In genomic region chr1:93238201-93238600, GRCm38 (mm10) we compare ENCODE assay signal across 9 mouse cellular contexts. TPM values are rescaled to one million over a fixed set of nuclear protein-coding genes. Genes with fewer than 3 reads are reported as not detected.
DNase-seq lines count a peak whose midpoint lies in the region; ATAC-seq and TF ChIP-seq lines count a peak whose summit lies in the region.
"Had no signal": no experiment of that assay in that cellular context is flagged by ENCODE, and none has a peak within 500 bp of the region (broad histone marks: within the 10 kb centered on the region; RNA-seq: fewer than 3 reads in every experiment).

No protein-coding gene starts in this region.

- no peaks in the 10 kb centered on the region for H3K36me3 ChIP-seq in heart, postnatal 0 days (replicated peaks; ENCODE audit: control insufficient read depth, insufficient read depth, low read length)
- H3K36me3 ChIP-seq in kidney, postnatal 0 days (ENCODE audit: insufficient read depth, low read length), result no peaks in the 10 kb centered on the region
- H3K36me3 ChIP-seq: forebrain, embryonic 10.5 days had no signal

- peak; percentile 47 for TF ChIP-seq CTCF in heart, postnatal 0 days (IDR thresholded peaks at IDR 0.05; ENCODE audit: low read depth)
- TF ChIP-seq CTCF in kidney, postnatal 0 days (IDR thresholded peaks at IDR 0.05; ENCODE audit: low read depth), result peak; percentile 73

- H3K4me3 ChIP-seq in heart, postnatal 0 days (ENCODE audit: low read depth, low read length), result no peak overlapping the region
- no peak overlapping the region for H3K4me3 ChIP-seq in kidney, postnatal 0 days (replicated peaks; ENCODE audit: low read depth, low read length)
- H3K4me3 ChIP-seq: forebrain, embryonic 10.5 days had no signal

- H3K9ac ChIP-seq in heart, postnatal 0 days (replicated peaks; ENCODE audit: low read depth, low read length), result no peak overlapping the region
- H3K9ac ChIP-seq in kidney, postnatal 0 days (ENCODE audit: low read depth, low read length), result no peak overlapping the region

- H3K9me3 ChIP-seq in heart, postnatal 0 days (replicated peaks; ENCODE audit: control insufficient read depth, low read length), result no peaks in the 10 kb centered on the region
- H3K9me3 ChIP-seq in kidney, postnatal 0 days (replicated peaks; ENCODE audit: low read length), result no peaks in the 10 kb centered on the region
- H3K9me3 ChIP-seq: forebrain, embryonic 10.5 days had no signal

- 0 out of 2 replicates have a peak, but pooled peaks cover 10% of the 10 kb centered on the region for H3K4me1 ChIP-seq in heart, postnatal 0 days (ENCODE audit: control insufficient read depth, insufficient read depth)
- peaks cover 16% of the 10 kb centered on the region for H3K4me1 ChIP-seq in kidney, postnatal 0 days (replicated peaks; ENCODE audit: insufficient read depth, low read length)

- ATAC-seq in heart, postnatal 0 days (ENCODE audit: insufficient read depth, low read depth), result no peak
- ATAC-seq in kidney, postnatal 0 days (replicated peaks; ENCODE audit: low FRiP score, low read depth), result no peak

- DNase-seq in heart, postnatal 0 days (ENCODE audit: low spot score), result no peak
- DNase-seq in heart, postnatal 36 days, result no peak
- peak; percentile 13 for DNase-seq in retina, embryonic 14.5 days (ENCODE audit: low spot score)
- no peak for DNase-seq in retina, postnatal 1 day
- no peak for DNase-seq in kidney, postnatal 0 days (ENCODE audit: low spot score)
- DNase-seq in lung, postnatal 25 days (ENCODE audit: low spot score), result peak; percentile 14
- no peak for DNase-seq in cerebellum, postnatal 4 days (ENCODE audit: low spot score in 2 of 2)
- no peak for DNase-seq in heart, postnatal 14 days

- WGBS in heart, postnatal 0 days, result 56% methylated on average over 4 of the region's 4 CpGs
- WGBS in kidney, postnatal 0 days, result 48% methylated on average over 4 of the region's 4 CpGs

- no peak overlapping the region for H3K4me2 ChIP-seq in heart, postnatal 0 days (ENCODE audit: low read depth, low read length)
- no peak overlapping the region for H3K4me2 ChIP-seq in kidney, postnatal 0 days (ENCODE audit: low read length)

- no peak overlapping the region for H3K27ac ChIP-seq in heart, postnatal 0 days (ENCODE audit: low read depth)
- no peak overlapping the region for H3K27ac ChIP-seq in kidney, postnatal 0 days
- H3K27ac ChIP-seq: forebrain, embryonic 10.5 days had no signal

- intact Hi-C loops in heart, postnatal 36 days (cut with DNase I), result loop anchor here (5.0 kb wide), 2 partner anchors 66 to 104 kb away; partner anchors contain the start of genes Pask and Ppp1r7
- intact Hi-C loops in heart, postnatal 14 days (cut with DNase I), result loop anchor here (5.0 kb wide), 1 partner anchor 104 kb away; the partner anchor contains the start of genes Pask and Ppp1r7

- no peak for TF ChIP-seq EP300 in heart, postnatal 0 days (IDR thresholded peaks at IDR 0.05; ENCODE audit: low read depth)

- H3K27me3 ChIP-seq in heart, postnatal 0 days (ENCODE audit: control insufficient read depth, insufficient read depth, low read length), result peaks cover 16% of the 10 kb centered on the region
- H3K27me3 ChIP-seq in kidney, postnatal 0 days (ENCODE audit: insufficient read depth, low read length), result no peaks in the 10 kb centered on the region

RNA-seq across cellular contexts. Expression of gene Sned1, which starts 2.6 kb away (rescaled TPM):
- 7.1 and 43.7 TPM in 2 replicates for total RNA-seq in heart, postnatal 0 days (2014; rRNA removed; ENCODE audit: low replicate concordance)
- polyA plus RNA-seq in heart, postnatal 0 days (2015; fragmentation: Nextera tagmentation; extraction: Ambion mirVana), result 3.0 and 3.9 TPM in 2 replicates
- 10 to 100 TPM in 1 of 2 experiments, 1 to 10 TPM in 1; 9.6 to 12.8 TPM for total RNA-seq in heart, postnatal 36 days (2021)
- polyA plus RNA-seq in kidney, postnatal 0 days (2015; fragmentation: Nextera tagmentation; extraction: Ambion mirVana), result 5.1 and 6.1 TPM in 2 replicates
- 10 to 100 TPM; 16.2 to 19.0 TPM for total RNA-seq in heart, postnatal 14 days (2021)

Comparison
In these comparisons a context has a peak if more than half of its experiments do, and no peak if none do; other contexts are left out.
1. DNase-seq: peak in retina, embryonic 14.5 days (single experiment) and lung, postnatal 25 days (single experiment); none in heart, postnatal 0 days (single experiment), heart, postnatal 36 days (0 of 2), retina, postnatal 1 day (single experiment), kidney, postnatal 0 days (single experiment), cerebellum, postnatal 4 days (0 of 2) and heart, postnatal 14 days (0 of 2).